Mouse (Mus musculus) layer of hippocampus, adult 8-10 months (tissue): ENCODE results near the gene Epop. TPM values are rescaled to one million over a fixed set of nuclear protein-coding genes. Genes with fewer than 3 reads are reported as not detected.
A peak's percentile ranks its signal among the peaks of the same experiment; 100 is the strongest.
"Not testable (repeated sequence)": the region's sequence is repeated elsewhere in the genome, so short reads cannot be mapped to it uniquely, and the experiment has no call there.

Experiments
- DNase-seq, 2 experiments: peaks; one replicate each; pipeline ENCODE4 v3.0.0; 2022; ENCODE audit warnings: low spot score in 2 of 2
- total RNA-seq, 4 experiments: library from RNA; stranded (reverse); gene quantifications; 2 replicates each; pipeline ENCODE4 v1.2.4; 2022

Epop gene
- total RNA-seq, 4 experiments from 2014 or later = 28.9 to 38.6 (median 33.9) TPM

DNA sequence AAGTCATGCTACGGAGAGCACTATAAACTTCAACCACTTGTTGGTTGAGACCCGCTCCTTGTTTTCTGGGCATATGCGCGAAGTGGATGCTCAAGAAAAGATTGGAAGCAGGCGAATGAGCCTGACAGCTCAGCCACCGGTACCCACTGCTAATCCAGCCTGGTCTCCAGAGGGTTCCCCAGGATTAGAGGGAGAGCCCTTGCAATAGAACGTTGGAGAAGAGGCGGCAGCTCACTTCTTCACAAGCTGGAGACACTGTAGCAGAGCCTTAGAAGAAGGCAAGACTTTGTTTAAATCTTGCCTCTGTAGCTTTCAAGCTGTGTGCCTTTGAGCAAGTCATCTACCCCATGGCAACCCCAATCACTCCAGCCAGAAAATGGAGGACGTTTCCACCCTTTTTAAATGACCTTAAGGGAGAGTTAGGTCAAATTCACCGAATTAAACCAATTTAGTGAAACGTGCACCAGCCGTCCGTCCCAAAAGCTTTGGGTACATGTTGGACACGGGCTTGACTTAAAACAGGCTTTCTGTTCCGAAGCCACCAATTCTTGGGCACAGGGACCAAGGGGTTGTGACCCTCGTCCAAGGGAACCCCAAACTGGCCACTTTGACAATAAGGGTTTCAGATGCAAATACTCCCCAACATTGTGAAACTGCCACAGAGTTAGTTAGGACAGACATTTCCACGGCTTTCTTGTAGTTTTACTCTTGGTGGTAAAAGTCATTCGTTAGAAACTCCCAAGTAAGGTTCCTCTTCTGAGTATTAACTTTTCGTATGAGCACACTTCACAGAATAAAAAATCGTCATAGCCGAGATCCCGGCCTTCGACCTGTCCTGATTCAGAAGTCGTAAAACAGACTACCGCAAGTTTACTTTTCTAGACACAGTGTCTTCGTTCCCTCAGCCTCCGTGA is 31.5 kb upstream of the Epop start:
- no peak for DNase-seq

DNA sequence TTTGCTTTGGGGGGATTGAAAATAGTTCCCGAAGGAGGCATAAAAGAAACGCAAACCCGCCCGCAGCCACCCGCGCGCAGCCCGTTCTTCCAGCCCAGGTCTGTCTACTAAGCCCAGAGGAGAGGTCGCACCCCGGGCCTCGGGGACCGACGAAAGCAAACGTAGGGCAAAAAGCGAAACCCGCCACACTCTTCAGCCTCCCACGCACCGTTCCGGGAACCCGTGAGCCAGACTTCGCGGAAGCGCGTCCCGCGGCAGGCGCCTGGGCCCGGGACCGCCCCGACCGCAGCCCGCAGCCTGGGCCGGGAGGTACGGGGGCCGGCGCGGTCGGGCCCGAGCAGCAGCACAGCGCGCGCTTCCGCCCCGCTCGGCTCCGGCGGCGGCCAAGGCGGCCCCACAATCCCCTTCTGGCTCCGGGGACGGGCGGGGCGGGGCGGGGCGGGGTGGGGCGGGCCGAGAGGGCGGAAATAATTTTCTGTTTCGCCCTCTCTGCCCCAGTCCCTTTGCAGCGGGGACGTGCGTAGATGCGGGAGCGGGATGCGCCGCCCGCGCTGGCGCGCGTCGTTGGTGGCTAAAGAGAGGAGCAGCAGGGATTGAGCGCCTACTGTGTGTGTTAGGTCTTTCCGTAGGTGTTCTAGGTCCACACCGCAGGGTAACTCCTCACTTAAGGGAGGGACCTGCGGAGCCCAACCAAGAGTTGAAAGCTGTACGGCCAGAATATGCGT is 30.6 kb upstream of the Epop start:
- peak in 1 of 2 experiments; percentile 70 for DNase-seq

DNA sequence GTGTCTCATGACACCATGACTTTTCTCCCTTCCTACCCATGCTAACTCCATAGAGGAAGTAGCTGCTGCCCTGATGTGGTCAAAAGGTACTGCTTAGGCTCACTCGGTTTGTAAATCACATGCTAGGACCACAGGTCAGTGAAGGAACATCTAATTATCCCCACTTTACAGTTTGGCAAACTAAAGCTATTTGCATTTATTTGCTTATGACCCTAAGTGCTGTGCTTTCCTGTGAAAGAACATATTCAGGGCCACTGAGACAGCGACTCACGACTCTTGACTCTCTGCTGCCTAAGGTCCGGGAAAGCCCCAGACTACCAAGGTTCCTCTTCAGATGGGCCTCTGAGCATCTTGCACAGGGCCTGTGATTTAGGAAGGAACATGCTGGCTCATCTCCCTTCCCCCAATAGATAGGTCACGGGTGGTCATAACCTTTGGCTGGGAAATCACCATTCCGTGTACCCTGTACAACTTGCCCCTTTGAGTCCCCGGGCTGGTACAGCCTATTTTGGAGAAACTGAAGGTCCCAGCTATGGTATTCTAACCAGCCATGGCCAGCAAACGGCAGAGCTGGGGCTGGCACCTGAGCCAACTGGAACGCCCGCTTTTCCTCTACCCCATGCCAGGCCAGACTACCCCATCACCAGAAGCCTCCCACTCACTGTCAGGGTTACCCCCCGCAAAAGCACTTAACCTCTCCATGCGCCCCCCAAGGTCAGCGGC is 29.9 kb upstream of the Epop start:
- no peak for DNase-seq

DNA sequence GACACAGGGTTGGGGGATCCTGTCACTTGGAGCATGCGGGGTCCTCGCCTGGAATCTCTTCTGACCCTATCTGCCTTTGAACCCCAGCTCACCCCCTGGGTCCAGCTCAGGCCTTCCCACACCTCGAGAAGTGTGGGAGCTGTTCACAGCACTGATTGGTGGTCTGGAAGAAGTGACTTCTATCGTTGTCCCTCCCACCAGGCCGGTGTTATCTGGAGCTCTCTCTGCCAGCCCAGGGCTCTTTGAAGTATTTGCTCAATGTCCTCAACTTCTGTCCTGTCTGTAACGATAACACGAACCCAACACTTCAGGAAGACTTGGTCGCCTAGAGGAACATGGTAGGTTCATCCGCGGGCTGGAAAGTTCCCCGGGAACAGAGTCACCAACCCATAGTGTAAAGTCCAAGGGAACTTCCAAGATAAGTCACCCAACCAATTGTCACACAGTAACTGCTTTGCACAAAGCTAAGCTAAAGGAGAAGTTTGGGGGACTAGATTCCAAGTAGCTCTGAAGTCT is 29.3 kb upstream of the Epop start:
- DNase-seq = no peak

DNA sequence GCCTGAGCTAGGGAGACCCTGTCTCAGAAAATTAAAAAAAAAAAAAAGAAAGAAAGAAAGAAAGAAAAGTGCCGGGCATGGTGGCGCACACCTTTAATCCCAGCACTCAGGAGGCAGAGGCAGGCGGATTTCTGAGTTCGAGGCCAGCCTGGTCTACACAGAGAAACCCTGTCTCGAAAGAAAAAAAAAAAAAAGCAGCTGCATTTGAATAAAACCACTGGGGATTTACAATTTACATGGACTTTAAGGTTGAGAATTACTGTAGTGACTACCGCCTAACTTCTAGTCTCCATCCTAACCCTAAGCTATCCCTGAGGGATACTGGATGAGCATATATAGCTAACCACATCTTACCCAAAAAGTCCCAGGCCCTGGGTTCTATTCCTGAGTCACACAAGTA is 28.5 kb upstream of the Epop start:
- not testable (repeated sequence) for DNase-seq

DNA sequence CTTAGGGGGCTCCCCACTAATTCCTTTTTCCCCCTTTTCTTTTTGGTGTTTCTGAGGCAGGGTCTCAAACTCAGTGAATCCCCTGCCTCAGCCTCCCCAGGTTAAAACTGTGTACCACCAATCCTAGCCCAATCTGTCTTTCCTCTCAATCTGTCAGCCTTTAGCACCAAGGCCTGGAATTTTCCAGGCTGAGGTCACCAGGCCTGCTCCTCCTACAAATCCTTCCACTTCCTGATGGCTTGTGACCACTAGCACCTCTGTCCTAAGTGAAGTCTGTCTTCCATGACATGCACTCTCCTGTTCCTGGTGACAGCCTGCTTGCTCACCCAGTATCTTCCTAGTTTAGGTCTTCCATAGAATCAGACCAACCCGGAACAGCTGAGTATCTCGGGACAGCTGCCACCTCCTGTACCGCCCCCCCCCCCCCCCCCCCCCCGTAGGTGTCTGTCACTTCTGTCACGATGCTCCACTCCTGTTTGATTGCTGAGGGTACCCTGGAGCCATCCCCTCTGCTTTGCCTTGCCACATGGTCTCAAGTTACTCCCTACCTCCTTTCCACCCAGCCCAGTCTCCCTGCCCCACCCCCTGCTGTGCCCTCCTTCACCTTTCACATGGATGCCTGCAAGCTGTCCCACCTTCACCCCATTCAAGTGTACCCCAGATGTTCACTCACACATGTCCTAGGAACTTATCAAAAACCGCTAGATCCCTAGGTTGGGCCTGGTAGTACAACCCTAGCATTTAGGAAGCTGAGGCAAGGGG is 27.9 kb upstream of the Epop start:
- no peak for DNase-seq

DNA sequence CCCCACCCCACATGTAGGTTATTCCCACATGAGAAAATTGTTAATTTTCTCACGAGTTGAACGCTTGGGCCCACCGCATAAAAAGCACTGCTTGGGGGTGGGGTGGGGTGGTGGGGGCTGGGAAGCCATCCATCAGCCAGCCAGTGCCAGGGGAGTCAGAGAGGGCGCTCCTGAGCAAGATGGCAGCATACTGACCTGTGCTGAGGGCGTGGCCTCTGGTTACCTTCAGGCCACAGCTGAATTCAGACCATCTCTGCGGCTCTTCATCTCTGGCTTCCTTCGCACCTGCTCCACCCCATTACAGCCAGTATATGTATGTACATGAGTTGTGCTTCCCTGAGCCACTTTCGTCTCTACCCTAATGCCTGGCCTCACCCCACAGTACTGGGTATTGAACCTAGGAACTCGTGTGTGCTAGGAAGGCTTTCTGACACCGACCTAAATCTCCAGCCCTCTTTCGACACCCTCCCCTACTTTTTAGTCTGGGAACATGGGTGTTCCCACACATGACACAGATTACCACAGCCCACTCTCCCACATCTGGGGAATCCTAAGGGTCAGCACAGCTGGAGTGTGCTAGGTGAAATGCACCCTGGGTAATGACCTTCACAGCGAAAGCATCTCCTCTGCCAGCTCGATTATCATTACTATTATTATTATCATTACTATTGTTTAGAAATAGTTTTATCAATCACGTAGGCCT is 26.9 kb upstream of the Epop start:
- DNase-seq = no peak

DNA sequence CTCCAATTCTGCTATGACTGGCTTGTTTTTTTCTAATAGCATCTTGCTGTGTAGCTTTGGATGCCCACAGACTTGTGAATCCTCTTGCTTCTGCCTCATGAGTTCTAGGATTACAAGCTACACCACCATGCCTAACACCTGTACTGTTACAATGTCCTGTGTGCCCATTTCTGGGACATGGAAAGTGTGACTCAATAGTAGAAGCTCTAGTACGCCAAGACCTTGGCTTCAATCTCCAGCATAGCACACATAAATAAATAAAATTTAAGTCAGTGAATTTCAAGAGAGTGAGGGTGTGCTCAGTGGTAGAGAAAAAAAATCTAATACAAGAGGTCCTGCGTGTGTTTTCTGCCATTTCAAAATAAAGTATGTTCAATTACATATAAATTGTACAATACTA is 24.7 kb upstream of the Epop start:
- no peak for DNase-seq

DNA sequence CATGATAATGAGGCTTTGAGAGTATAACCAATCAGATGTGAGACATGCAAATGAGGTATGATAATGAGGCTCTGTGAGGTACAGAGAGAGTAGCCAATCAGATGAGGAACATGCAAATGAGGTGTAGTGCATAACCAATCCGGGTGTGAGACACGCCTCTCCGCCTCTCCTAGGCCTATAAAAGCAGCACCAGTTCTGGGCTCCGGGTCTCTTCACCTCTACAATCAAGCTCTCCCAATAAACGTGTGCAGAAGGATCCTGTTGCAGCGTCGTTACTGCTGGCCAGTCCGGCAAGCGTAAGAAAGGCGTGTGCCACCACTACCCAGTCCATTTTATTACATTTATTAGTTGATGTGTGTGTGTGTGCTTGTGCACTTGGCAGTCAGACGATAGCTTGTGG is 23.9 kb upstream of the Epop start:
- not testable (repeated sequence) for DNase-seq

DNA sequence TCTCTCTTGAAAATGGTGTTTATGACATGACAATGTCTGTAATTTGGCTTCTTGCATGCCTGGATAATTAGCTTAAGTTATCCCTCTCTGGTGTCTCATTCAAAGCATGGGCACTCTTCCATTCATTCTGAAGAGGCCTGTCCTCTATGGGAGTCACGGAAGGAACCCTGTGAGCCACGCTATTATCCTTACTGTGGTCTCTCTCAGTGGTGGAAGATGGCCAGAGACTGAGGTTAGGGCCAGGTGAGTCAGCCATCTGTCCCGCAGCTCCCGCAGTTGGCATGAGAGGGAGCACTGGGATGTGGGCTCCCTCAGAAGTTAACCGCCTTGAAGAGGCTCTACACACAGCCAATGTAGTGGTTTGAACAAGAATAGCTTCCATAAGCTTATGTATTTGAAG is 20.8 kb upstream of the Epop start:
- DNase-seq = no peak

DNA sequence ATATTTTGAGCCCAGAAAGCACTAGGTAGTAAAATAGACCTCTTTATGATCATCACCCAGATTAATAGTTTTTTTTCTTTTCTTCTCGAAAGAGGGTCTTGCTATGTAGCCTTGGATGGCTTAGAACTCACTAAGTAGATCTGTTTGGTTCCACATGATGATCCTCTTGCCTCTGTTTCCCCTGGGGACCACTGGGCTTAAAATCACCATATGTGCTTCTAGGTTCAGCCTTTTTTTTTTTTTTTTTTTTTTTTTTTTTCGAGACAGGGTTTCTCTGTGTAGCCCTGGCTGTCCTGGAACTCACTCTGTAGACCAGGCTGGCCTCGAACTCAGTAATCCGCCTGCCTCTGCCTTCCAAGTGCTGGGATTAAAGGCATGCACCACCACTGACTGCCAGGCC is 19.0 kb upstream of the Epop start:
- not testable (repeated sequence) for DNase-seq

DNA sequence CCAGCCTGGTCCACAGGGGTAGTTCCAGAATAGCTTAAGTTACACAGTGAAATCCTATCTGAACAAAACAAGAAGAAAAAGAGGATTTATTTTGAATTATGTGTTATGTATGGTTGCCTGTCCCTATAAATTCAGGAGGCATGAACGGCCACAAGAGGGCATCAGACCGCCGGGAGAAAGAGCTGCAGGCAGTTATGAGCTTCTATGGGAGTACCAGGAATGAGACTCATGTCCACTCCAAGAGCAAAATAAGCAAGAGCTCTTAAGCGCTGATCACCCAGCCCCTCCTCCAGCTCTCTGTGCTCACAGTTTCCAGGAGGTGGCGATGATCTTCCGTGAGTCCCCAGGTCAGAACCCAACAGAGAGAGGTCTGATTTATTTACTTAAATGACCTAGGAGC is 15.3 kb upstream of the Epop start:
- DNase-seq = peak in 1 of 2 experiments; percentile 59

DNA sequence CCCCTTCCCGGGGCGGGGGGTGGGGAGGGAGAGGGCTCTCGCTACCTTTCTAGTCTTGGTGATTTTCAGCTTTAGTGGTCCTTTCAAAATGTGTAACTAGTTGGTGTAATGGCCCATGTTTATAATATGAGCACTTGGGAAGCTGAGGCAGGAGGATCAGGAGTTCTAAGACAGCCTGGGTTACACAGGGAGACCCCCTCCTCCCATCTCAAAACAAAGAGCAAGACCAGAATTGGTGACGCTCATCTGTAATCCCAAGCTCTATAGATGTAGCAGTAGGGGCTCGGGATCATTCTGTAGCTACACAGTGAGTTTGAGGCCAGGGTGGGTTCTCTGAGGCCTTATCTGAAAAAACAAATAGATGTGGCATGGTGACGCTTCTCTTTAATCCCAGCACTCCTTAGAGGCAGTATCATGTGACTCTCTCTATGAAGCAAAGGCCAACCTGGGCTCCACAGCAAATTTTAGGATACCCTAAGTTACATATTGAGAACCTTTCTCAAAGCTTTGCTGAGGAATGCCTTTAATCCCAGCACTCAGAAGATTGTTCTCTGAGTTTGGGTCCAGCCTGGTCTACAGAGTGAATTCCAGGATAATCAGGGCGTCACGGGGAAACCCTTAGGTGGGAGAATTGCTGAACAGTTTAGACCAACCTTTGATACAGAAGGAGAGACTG is 14.0 kb upstream of the Epop start:
- DNase-seq = no peak

DNA sequence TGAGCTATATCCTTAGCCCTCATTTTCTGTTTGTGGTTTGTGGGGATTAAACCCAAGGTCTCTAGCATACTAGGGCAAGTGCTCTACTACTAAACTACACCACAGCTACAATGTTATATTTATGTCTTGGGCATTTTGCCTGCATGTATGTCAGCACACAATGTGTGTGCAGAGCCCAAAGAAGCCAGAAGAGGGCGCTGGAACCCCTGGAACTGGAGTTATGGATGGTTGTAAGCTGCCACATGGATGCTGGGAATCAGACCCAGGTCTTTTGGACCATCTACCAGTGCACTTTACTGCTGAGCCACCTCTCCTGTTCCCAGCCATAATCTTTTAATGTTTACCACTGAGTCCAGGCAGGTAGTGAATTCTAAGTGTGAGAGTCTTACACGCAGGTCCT is 13.2 kb upstream of the Epop start:
- DNase-seq = no peak

DNA sequence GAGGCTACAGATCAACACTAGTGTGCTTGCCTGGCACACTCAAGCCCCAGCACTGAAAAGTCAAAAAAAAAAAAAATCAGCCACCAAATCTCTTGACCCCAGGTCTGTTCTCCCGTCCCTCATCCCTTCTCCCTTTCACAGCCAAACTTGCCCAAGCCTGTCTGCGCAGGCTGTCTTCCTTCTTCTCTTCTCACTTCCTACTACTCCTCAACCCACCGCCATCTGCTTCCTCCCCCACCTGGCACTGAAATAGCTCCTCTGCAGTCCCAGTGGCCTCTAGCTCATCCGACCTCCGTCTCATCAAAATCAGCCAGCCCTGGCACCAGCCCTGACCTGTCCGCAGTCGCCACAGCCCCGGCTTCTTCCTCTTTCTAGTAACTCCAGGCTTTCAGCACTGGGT is 12.2 kb upstream of the Epop start:
- peak; percentile 53 to 63 for DNase-seq

DNA sequence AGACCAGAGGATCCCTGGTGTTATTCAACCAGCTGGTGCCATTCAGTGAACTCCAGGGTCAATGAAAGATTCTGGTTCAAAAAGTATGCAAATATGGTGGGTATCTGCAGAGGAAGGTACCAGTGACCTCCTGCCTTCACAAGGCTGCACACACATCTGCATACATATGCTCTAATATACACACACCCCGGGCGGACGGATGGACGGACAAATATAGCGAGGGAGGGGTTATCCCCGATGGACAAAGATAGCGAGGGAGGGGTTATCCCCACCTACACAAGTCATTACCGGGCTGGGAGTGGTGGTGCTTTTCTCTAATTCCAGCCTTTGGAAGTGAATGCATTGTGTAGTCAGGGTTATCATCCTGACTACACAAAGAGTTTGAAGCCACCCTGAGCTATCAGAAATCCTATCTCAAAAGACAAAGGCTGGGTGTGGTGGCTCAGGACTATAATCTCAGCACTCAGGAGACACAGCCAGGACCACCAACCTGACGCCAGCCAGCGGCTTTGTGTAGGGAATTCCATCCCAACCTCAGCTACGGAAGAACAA is 6.0 kb upstream of the Epop start:
- no peak for DNase-seq

DNA sequence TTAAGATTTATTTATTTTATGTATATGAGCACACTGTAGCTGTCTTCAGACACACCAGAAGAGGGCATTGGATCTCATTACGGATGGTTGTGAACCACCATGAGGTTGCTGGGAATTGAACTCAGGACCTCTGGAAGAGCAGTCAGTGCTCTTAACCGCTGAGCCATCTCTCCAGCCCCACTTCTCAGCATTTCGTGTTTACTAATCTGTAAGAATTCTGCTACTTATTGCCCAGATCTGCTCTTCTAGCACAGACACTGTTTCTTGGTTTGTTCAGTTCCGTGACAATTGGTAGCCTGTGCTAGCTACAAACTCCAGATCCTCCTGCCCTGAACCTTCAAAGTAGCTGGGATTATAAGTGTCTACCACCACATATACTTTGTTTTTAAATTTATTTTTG is 2.9 kb upstream of the Epop start:
- DNase-seq = not testable (repeated sequence)

DNA sequence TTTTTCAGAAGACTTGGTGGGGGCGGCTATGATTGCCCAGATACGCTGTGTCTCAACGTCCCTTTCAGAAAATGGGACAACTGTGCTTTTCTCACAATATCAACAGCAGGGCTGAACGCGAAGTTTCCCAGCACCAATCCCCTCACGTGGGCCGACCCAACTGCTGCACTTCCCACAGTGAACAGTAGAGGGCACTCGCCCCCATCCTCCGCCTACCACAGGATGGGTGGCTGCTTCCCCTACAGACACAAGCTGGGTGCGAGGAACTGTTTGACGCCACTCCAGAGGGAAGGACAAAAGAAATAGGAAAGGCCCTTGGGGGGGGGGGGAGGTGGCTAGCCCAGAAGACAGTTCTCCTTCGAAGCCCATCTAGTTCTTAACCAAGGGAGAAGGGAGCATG is 2.4 kb upstream of the Epop start:
- peak; percentile 69 to 89 for DNase-seq

DNA sequence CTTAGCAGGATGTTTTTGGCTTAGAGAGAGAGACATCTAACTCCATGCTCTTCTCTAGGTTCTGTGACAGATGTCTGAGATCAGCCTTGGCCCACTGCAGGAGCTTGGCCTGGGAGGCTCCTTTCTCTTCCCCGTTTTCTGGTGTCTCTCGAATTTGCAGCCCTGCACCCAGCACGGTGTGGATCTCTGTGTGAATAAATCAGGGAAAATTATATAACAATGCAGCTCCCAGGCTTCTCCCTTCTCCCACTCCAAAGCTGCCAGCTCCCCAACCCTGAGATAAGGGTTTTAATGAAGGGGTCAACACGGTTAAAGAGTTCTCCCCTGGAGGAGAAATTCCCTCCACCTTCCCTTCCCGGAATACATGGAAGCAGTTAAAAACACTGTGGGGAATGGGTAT is 2.0 kb upstream of the Epop start:
- peak in 1 of 2 experiments; percentile 51 for DNase-seq

DNA sequence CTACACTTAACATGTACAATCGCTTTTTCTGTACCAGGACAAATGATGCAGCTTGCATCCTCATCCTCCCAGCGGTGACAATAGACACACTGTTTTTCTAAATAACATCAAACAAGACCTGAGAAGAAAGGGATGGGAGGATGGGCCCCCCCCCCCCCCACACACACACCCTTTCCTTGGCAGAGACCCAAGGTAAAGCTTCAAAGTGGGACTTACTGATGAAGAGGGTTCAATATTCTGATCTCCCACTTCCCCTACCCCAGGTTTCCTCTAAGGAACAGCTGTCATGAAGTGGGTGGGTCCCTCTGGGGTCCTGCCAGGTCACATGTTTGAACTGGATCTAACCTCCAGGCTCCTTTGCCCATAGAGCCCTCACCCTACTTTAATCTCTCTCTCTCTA is 1.5 kb upstream of the Epop start:
- no peak for DNase-seq
